Mouse (Mus musculus): ENCODE measurements at regions not wholly inside any gene's neighbourhood (a gene's known extent, or its start where the extent isn't known, plus 50 kb on each side); places are given as distances from the start of the nearest gene placed in this dataset.

DNA sequence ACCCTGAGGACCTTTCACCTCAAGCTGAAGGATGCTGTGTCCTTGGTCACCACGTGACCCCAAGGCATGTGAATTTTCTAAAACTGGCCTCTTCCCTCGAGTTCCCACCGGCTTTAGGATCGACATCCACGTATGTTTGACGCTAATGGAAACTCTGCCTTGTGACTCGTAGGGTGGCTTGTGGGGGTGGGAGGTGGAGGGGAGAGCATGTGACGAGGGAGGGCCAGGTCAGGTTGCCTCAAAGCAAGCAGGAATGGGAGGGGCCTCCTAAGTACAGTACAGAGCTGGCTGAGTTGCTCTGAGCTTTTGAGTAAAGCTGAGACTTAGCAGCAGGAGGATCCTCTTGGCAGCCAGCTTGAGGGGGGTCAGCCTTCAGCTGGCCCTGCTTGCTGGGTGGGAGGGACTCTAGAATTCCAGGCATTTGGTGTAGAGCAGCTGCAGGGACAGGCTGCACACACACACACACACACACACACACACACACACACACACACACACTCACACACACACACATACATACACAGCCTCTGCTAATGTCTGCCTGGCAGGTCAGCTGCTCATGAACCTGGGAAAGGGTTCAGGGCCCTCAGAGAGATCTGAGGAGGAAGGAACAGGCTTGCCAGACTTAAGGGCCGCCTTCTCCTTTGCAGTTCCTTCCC lies 78.5 kb downstream of the Sik1 start:
- DNase-seq (ENCODE audit: low read depth, low spot score) = peak; percentile 44

GRCm38 (mm10) chr17:31777751-31778150 lies 77.9 kb downstream of the Sik1 start:
- no peak for DNase-seq (ENCODE audit: low read depth, low spot score)

GRCm38 (mm10) chr17:31779466-31779865 lies 76.1 kb downstream of the Sik1 start:
- no peak for DNase-seq (ENCODE audit: low read depth, low spot score)

GRCm38 (mm10) chr17:31782251-31782650 lies 73.4 kb downstream of the Sik1 start:
- DNase-seq (ENCODE audit: low read depth, low spot score) = no peak

DNA sequence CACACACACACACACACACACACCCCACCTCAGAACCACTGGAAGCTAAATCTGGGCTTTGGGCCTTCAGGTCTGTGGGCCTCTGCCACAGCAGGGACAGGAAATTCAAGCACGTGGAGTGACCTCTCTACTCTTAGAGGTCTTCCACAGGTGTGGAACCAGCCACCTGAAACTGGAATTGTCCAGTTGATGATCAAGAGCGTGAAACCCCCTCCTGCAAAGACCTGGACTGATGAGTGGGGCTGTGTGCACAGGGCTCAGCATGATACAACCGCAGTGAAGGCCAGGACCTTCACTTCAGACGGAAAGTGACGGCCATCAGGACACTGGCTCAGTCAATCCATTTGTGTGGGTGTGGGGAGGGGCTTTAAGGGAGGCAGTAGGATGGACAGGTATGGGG lies 72.5 kb downstream of the Sik1 start:
- DNase-seq (ENCODE audit: low read depth, low spot score) = no peak

DNA sequence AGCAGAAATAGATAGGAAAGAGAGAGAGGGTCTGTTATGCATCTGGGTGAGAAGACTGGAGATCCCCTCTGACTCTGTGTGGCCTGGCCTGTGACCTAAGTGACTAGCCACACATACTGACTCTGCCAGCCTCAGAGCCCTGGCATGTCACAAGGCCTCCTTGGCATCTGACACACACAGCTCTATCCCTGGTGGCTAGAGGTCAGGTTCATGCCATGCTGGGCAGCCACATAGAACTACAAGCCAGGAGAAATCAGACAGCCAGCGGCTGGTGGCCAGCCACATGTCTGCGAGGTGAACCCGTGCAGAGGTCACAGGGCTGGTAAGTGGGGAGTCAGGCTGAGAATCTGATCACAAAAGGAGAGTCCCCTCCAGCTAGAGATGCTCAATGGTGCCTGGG lies 67.3 kb downstream of the Sik1 start:
- no peak for DNase-seq (ENCODE audit: low read depth, low spot score)

DNA sequence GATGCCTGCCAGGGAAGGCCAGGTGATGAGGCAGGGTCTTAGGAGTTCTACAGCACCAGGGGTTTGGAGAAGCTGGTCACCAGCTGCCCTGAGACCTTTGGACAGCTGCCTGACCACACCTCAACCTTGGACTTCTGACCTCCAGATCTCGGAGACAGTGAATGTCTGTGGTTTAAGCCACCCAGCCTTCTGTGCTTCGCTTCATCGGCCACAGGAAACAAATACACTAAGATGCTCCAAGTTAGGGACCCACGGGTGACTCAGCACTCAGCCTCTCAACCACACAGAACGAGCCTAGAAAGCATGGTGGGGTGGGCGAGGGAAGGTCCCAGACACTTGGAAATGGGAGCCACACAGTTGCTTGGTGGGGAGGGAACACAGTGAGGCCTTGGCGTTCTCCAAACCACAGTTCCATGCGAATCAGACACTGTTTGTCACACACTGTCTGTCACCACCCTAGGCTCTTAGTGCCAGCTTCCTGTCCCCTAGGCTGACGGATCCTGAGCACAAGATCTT lies 66.5 kb downstream of the Sik1 start:
- no peak for DNase-seq (ENCODE audit: low read depth, low spot score)

- no peak for DNase-seq (ENCODE audit: low read depth, low spot score)
Measured at GRCm38 (mm10) chr17:31789906-31790279, 65.7 kb downstream of the Sik1 start.

- peak; percentile 54 for DNase-seq (ENCODE audit: low read depth, low spot score)
Measured at GRCm38 (mm10) chr17:31790280-31791063, 65.1 kb downstream of the Sik1 start.

GRCm38 (mm10) chr17:31791656-31792055 lies 63.9 kb downstream of the Sik1 start:
- DNase-seq (ENCODE audit: low read depth, low spot score) = no peak

DNA sequence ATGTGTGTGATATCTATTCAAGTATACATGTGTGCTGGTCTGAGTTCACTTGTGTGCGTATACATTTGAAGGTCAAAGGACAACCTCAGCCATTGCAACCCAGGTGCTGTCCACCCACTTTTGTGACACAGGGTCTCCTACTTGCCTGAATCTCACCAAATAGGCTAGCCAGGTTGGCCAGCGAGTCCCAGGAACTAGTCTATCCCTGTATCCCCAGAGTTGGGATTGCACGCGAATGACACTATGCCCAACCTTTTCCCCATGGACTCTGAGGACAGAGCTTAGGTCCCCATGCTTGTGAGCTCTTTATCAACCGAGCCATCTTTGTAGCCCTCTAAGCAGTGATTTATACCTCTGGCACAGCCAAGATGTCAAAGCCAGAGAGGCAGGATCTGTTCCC lies 62.6 kb downstream of the Sik1 start:
- DNase-seq (ENCODE audit: low read depth, low spot score) = no peak

DNA sequence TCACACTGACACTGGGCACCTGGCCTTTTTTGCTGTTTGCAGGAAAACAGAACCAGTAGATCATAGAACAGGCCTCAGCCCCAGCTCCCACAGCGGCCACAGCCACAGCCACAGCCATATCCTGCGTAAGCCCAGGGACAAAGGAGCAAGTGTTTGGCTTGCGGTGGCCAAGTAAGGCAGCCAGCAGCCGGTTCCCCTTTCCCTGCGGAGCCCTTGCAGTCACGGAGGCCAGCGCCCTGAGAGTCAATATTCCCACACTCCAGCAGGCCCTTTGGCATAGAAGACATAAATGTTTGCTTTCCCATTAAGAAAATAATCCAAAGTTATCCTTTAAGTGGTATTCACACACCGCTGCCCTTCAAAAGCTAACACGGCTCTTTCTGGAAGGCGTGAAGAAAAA lies 62.1 kb downstream of the Sik1 start:
- DNase-seq (ENCODE audit: low read depth, low spot score) = no peak

- no peak for DNase-seq (ENCODE audit: low read depth, low spot score)
Measured at GRCm38 (mm10) chr17:31793964-31794363, 61.6 kb downstream of the Sik1 start.

Data from retina, postnatal 7 days (tissue).